Mouse (Mus musculus) adrenal gland, adult (tissue): ENCODE results near the gene Fam189b.
"Not testable (repeated sequence)": the region's sequence is repeated elsewhere in the genome, so short reads cannot be mapped to it uniquely, and the experiment has no call there.

Experiments used
- DNase-seq, 2 experiments: peaks; one replicate each; pipeline ENCODE4 v3.0.0; 2022 to 2023; ENCODE audit warnings: low spot score in 1 of 2; ENCODE audit not compliant: inconsistent age in 2 of 2

The Fam189b gene

GRCm38 (mm10) chr3:89202253-89203141, 19.6 kb downstream of the Fam189b start, which contains the start of gene Gba:
Gba (plus strand) TSS chr3:89202928.
- DNase-seq: peak; percentile 87 to 97

DNA sequence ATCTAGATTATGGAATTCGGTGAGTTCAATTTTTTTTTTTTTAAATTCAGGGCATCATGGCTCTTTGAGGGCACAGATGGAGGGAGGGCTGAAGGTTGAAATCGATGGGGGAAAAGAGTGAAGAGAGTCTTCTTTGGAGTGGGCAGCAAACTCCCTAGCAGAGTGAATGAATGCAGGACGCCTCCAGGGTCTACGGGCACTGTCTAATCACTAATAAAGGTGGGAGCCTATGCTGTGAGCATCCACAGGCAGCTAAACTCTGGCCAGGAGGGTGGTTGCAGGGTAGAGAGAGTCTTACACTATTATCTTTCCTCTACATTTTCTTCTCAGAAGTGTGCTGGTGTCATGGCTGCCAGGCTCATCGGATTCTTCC, 20.2 kb downstream of the Fam189b start:
- no peak for DNase-seq

GRCm38 (mm10) chr3:89206079-89206478, 23.1 kb downstream of the Fam189b start:
- DNase-seq: no peak

DNA sequence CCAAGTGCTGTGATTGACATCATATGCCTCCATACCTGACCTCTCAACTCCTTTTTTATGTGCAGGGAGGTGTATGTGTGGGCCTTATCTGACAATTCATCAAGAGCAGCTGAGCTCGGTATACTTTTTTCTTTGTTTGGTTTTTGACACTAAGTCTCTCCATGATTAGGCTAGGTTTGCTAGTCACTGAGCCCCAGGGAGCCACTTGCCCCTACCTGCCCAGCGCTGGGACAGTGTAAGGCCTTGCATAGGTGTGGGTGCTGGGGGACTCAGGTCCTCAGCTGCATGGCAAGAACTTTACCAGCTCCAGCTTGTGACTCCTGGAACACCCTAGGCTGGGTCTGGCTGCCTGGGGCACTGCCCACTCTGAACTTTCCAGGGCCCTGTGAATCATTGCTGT, 23.8 kb downstream of the Fam189b start:
- no peak for DNase-seq

GRCm38 (mm10) chr3:89208075-89208657, 25.2 kb downstream of the Fam189b start:
- DNase-seq: no peak

DNA sequence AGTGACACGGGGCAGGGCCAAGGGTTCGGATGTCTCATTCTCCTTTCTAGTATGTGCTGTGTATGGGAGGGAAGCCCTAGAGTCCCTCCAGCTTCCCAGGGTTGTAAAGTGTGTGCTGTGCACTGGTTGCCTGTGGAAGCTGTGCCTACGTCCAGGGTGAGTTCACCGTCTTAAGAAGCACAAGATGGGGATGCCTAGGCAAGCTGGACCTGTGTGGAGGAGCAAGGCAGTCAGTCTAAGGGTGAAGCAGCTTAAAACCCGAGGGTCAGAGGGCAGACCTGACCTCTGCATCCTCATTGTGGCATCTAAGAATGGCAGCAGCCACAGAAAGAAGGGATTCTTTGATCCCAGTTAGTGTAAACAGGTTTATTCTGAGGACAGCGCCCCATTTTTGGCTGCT, 25.8 kb downstream of the Fam189b start:
- DNase-seq: no peak

- no peak for DNase-seq
Measured at GRCm38 (mm10) chr3:89209731-89210130, 26.8 kb downstream of the Fam189b start.

GRCm38 (mm10) chr3:89210162-89210561, 27.2 kb downstream of the Fam189b start:
- DNase-seq: no peak

DNA sequence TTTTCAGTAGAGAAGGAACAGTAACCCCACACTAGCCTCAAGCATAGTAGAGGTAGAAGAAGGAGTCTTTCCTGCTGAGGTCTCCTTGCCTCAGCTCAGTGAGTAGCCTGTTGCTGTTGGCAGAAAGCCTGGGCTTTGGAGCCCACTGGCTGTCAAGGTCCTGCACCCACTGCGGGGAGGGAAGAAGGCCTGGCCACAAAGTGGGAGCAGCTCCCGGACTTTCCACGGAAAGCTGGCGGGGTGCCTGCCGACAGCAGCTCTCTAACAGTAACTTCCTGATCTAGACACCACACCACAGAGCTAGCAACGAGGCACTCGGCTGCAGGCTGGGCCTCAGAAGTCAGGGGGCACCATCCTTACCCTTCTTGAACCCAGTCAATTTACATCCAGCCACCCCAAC, 27.8 kb downstream of the Fam189b start:
- no peak for DNase-seq

DNA sequence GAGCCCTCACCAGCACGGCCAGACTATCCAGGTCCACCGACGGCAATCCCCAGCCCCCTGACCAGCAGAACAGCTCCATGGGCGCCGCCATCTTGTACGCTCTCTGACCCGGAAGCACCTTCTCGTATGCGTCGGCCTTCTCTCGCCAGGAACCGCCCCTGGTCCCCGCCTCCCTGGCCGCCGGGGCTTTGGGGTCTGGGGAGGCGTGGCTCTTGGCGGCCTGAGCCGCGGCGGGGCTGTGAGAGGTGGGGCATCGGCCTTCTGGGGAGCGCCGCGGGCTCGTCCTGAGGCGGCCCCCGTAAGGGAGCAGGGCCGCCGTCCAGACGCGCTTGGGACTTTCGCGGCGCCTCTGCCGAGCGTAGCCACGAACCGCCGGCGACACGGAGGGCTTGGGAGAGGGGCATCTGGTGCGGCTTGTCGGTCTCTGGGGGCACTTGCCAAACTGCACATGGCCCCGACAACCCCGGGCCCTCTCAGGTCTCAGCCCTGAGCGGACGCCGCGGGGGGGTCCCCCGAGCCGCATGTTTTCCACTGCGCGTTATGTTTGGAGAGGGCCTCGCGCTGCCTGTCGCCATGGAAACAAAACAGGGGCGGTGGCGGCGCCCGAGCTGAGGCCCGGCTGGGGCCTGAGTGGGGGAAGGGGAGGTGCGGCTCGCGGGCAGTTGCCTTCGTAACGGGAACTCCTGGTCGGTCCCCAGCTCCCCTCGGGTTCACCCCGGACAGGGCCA, 31.0 kb downstream of the Fam189b start:
- peak; percentile 94 to 97 for DNase-seq

DNA sequence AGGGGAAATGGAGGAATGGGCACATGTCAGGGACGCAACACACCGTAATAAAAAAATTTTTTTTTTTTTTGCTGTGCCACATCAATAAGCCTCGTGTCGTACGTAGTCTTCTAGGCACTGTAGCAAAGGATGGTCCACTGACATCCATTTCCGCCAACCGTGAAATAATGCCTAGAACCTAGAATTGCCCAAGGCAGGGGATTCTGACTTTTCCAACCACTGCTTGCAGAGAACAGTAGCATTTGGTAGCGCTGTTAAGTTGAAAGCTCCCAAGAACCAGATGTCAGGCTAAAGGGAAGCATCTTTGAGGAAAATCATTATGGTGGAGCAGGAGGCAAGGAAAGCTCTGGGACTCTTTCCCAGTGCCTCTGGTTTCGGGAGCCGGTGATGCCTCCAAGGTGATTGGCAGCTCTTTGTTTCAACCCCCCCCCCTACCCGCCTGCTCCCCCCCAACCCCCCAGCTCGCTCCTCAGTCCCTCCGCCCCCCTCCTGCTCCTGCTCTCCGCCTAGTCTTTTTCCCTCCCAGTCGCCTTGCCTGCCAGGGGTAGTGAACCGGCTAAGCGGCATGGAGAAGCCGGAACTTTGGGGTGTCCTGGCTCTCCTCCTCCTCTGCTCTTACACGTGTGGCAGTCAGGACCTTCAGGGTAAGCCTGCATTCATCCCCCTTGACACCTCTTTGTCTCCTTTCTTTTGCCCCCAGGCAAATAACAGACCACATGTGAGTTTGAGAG, 31.9 kb downstream of the Fam189b start, which contains the start of gene Thbs3:
Gene Thbs3, plus strand, starts transcription at position 500 of the 731 bp plus-strand sequence.
- no peak for DNase-seq

GRCm38 (mm10) chr3:89215853-89216252, 32.9 kb downstream of the Fam189b start:
- peak; percentile 77 to 93 for DNase-seq

DNA sequence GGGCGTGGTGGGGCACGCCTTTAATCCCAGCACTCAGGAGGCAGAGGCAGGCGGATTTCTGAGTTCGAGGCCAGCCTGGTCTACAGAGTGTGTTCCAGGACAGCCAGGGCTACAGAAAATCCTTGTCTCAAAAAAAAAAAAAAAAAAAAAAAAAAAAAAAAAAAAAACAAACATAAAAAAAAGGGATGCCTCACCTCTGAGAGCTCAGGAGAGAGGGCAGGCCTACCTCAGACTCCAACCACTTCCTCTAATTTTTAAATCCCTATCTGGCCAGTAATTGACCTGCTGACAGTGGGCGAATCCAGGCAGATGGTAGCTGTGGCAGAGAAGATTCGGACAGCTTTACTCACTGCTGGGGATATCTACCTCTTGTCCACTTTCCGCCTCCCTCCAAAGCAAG, 33.5 kb downstream of the Fam189b start:
- DNase-seq: not testable (repeated sequence)

DNA sequence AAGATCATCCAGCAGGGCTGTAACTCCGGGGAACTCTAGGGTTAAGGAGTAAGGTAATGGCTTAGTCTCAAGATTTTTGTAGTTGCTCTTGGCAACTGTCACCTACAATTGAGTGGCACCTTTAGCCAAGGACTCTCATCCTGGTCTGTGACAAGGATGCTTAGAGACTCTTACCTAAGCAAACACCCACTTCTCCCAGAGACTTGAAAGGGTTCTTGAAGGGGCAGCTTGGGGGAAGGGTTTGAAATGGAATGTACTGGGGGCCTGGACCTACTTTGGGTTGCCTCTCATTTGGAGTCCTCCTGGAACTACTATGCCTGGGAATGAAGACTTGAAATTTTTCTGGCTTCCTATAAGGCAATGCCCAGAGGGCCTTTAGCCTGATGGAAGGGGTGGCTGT, 35.3 kb downstream of the Fam189b start:
- DNase-seq: no peak

- no peak for DNase-seq
Measured at GRCm38 (mm10) chr3:89219546-89219945, 36.6 kb downstream of the Fam189b start.

DNA sequence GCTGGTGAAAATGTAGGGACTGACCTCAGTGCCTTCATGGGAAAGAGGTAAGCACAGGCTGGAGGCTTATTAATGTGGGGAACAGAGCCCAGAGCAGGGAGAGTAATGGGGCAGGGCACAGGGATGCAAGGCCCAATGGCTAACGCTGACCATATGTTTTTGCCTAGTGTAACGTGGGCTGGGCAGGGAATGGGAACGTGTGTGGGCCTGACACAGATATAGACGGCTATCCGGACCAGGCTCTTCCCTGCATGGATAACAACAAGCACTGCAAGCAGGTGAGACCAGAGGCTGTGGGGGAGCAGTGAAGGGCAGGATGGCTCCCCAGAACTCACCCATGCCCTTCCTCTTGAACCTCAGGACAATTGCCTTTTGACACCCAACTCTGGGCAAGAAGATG, 38.2 kb downstream of the Fam189b start:
- no peak for DNase-seq

DNA sequence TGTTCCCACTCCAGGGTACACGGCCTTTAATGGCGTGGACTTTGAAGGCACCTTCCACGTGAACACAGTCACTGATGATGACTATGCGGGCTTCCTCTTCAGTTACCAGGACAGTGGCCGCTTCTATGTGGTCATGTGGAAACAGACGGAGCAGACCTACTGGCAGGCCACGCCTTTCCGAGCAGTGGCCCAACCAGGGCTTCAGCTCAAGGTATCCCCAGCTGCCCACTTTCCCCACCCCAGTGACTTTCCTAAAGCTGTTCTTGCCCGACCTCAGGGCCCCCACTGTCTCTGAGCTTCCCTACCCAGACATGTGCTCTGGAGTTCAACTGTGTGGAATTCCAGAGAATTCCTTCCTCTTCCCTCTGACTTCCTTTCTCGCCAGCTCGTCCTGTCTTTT, 41.9 kb downstream of the Fam189b start:
- DNase-seq: no peak

DNA sequence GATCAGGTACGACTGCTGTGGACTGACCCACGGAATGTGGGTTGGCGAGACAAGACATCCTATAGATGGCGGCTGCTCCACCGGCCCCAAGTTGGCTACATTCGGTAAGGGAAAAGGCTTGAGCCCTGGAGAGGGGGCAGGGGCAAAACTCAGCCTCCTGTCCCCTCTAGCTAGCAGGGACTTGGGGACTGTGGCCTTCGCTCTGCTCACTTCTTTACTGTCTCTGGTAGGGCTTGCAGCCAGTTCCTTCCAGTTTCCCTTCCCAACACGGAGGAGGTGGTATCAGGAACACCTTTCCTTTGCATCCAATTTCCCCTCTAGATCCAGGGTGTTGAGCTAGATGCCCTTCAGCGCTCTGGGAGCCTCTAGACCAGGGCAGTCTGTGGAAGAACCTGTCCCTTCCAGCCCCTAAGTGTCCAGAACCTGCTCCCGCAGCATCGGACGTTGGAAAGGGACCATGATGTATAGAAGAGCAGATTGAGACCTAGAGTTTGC, 42.4 kb downstream of the Fam189b start:
- no peak for DNase-seq

GRCm38 (mm10) chr3:89225918-89226317, 43.0 kb downstream of the Fam189b start:
- no peak for DNase-seq

DNA sequence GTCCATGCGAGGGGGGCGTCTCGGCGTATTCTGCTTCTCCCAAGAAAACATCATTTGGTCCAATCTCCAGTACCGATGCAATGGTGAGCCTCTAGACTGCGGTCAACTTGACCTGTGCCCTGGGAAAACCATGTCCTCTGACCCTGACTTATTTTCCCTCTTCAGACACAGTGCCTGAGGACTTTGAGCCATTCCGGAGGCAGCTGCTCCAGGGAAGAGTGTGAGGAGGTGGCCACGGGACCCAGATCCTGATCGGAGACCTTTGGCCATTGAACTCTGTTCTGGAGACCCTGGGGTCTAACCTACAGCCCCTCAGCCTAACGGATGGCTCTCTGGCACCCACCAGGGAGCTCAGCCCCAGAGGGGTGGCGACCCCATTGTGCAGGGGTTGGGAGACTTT, 43.4 kb downstream of the Fam189b start:
- no peak for DNase-seq

DNA sequence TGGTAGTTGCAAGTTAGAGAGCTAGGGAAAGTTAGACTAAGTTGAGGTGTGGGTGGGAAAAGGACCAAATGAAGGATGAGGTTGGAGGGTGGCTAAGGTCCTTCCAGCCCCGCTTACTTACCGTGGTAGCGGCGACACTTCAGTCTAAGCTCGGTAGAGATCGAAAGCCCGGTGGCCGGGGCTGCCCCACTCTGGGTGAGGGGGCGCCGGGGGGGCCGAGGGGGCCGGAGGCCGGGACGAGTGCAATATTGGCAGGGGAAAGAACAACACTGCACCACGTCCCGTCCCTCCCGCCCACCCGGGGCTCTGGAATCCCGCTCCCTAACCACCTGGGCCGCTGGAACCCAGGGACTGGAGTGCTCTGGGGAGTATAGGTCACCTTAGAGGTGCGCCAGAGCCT, 44.0 kb downstream of the Fam189b start, which contains the start of gene Mtx1:
Gene Mtx1, minus strand, starts transcription at position 189 of the 400 bp plus-strand sequence.
- DNase-seq: peak in 1 of 2 experiments; percentile 40
